Mouse (Mus musculus) liver, embryonic 15.5 days (tissue): ENCODE data around the gene Akr1a1. TPM values are rescaled to one million over a fixed set of nuclear protein-coding genes. Genes with fewer than 3 reads are reported as not detected.
A peak's percentile ranks its signal among the peaks of the same experiment; 100 is the strongest.

Experiments
- ATAC-seq: fragments of 200-750 bp; cut with Nextera tagmentation; 2 replicates; pipeline ENCODE4 v1.8.0; 2017; ENCODE audit warnings: moderate number of reproducible peaks, mild to moderate bottlenecking, moderate library complexity; ENCODE audit not compliant: insufficient read depth
- H3K27ac ChIP-seq: fragments of 300-500 bp; sonication (generic); replicated peaks from 2 replicates; pipeline ENCODE4 v1.5.1; 2015; ENCODE audit warnings: mild to moderate bottlenecking, inconsistent platforms
- H3K27me3 ChIP-seq: fragments of 300-500 bp; sonication (generic); 2 replicates; pipeline ENCODE4 v1.6.1; 2015; ENCODE audit warnings: mild to moderate bottlenecking, inconsistent platforms
- H3K36me3 ChIP-seq: fragments of 300-500 bp; sonication (generic); replicated peaks from 2 replicates; pipeline ENCODE4 v1.6.1; 2015; ENCODE audit warnings: moderate library complexity, mild to moderate bottlenecking, inconsistent platforms
- H3K4me1 ChIP-seq: fragments of 300-500 bp; sonication (generic); replicated peaks from 2 replicates; pipeline ENCODE4 v1.6.1; 2015; ENCODE audit warnings: inconsistent platforms
- H3K4me2 ChIP-seq: fragments of 300-500 bp; sonication (generic); 2 replicates; pipeline ENCODE4 v1.6.1; 2015; ENCODE audit warnings: moderate library complexity, mild to moderate bottlenecking, inconsistent platforms
- H3K4me3 ChIP-seq: fragments of 300-500 bp; sonication (generic); replicated peaks from 2 replicates; pipeline ENCODE4 v1.5.1; 2015; ENCODE audit warnings: mild to moderate bottlenecking, inconsistent platforms
- H3K9ac ChIP-seq: fragments of 300-500 bp; sonication (generic); 2 replicates; pipeline ENCODE4 v1.6.1; 2015; ENCODE audit warnings: moderate library complexity, mild to moderate bottlenecking, inconsistent platforms
- H3K9me3 ChIP-seq: fragments of 300-500 bp; sonication (generic); replicated peaks from 2 replicates; pipeline ENCODE4 v1.6.1; 2016; ENCODE audit warnings: inconsistent platforms
- WGBS: fragments of 180-500 bp; shearing (Covaris S2); methylation state at CpG from one replicate; pipeline ENCODE4 v1.1.7; 2015; ENCODE audit warnings: mixed read lengths; ENCODE audit not compliant: insufficient replicate concordance; 5-methylcytosine and 5-hydroxymethylcytosine counted together
- polyA plus RNA-seq: library from polyadenylated mRNA; unstranded; fragments of >200 nt; fragmentation: Nextera tagmentation; extraction: Ambion mirVana; gene quantifications from 2 replicates; pipeline ENCODE4 v1.2.1, GENCODE M21; 2015

The Akr1a1 gene
- polyA plus RNA-seq, 1 experiment from 2014 or later: 291 TPM

GRCm38 (mm10) chr4:116659474-116659873 is 8.0 kb upstream of the Akr1a1 start:
- H3K4me2 ChIP-seq: no peak overlapping the region
- ATAC-seq: peak; percentile 56
- no peaks in the 10 kb centered on the region for H3K36me3 ChIP-seq
- no peak overlapping the region for H3K4me3 ChIP-seq
- H3K9me3 ChIP-seq: no peaks in the 10 kb centered on the region
- H3K27ac ChIP-seq: no peak overlapping the region; the same call in 1 of the 2 replicates
- H3K4me1 ChIP-seq: peaks cover 22% of the 10 kb centered on the region
- H3K27me3 ChIP-seq: 0 out of 2 replicates have a peak, but pooled peaks cover 5% of the 10 kb centered on the region
- 51% methylated on average over 2 of the region's 2 CpGs for WGBS
- no peak overlapping the region for H3K9ac ChIP-seq

DNA sequence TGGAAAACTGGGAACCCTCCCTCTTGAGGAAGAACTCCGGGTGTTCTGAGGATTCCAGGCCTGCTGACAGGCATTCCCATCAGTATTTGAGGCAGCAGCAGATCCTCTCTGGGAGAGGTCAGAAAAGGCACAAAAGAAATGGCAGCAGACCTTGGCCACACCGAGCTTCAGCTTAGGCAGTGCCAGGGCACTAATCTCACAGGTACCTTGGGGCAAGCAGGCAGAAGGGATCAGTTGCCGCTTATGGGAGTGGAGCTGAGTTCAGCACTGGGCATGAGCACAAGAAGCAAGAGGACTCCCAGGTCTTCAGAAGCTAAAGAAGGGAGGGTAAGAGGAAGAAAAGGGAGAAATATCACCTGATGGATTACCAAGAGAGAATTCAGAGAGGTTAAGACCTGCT is 6.5 kb upstream of the Akr1a1 start:
- Histone ChIP-seq H3K36me3 (no peaks in the 10 kb centered on the region), H3K27me3 (0 out of 2 replicates have a peak, but pooled peaks cover 5% of the 10 kb centered on the region), H3K4me1 (peaks cover 22% of the 10 kb centered on the region), H3K4me3 (no peak overlapping the region), H3K4me2 (no peak overlapping the region), H3K9ac (no peak overlapping the region), H3K9me3 (no peaks in the 10 kb centered on the region), H3K27ac (no peak overlapping the region)
- 52% methylated on average over 3 of the region's 3 CpGs for WGBS
- ATAC-seq: no peak

DNA sequence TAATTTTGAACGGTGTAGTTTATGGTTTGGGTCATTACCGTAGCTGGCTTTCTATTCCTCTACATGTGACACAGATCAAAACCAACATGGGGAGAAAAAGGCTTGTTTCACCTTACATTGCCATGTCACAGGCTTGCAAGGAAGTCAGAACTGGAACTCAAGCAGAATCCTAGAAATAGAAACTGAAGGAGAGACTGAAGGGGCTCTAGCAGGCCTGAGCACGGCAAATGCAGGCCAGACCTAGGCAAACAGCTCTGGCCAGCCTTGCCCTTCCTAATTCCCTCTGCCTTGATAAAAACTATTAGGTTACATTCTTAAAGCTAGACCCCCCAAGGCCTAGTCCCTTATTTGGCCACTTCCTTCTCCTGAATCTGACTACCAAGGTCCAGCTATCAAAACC is 4.2 kb upstream of the Akr1a1 start:
- Histone ChIP-seq H3K36me3 (no peaks in the 10 kb centered on the region), H3K4me3 (no peak overlapping the region), H3K27ac (no peak overlapping the region; the same call in 1 of the 2 replicates), H3K4me1 (peaks cover 31% of the 10 kb centered on the region), H3K27me3 (0 out of 2 replicates have a peak, but pooled peaks cover 5% of the 10 kb centered on the region), H3K4me2 (no peak overlapping the region), H3K9me3 (no peaks in the 10 kb centered on the region), H3K9ac (no peak overlapping the region)
- ATAC-seq: no peak
- WGBS: 59% methylated on average over 3 of the region's 3 CpGs

GRCm38 (mm10) chr4:116655100-116655499 is 3.6 kb upstream of the Akr1a1 start:
- Histone ChIP-seq H3K27me3 (0 out of 2 replicates have a peak, but pooled peaks cover 5% of the 10 kb centered on the region), H3K4me3 (no peak overlapping the region), H3K27ac (no peak overlapping the region), H3K36me3 (no peaks in the 10 kb centered on the region), H3K9ac (no peak overlapping the region), H3K4me1 (peaks cover 36% of the 10 kb centered on the region), H3K4me2 (no peak overlapping the region), H3K9me3 (no peaks in the 10 kb centered on the region)
- 7% methylated on average over 2 of the region's 2 CpGs for WGBS
- no peak for ATAC-seq

DNA sequence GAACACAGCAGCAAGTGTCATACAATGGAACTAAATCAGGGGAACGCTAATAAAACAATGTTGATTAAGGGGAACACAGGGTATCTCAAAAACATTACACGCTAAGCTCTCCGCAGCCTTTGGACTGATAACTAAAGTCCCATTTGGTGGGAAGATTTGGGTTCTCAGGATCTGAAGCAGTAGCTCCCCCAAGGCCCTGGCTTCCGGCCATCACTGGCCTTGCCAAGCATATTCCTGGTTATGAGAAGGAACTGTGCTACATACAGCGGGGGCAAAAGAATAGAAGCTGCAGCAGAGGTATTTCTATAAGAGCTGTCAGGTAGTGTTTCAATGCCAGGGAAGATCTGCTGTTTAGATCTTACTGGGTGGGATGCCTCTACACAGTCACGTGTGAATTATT is 1.7 kb upstream of the Akr1a1 start:
- H3K4me2 ChIP-seq: no peak overlapping the region
- H3K27me3 ChIP-seq: no peaks in the 10 kb centered on the region
- no peak overlapping the region for H3K4me3 ChIP-seq
- H3K27ac ChIP-seq: no peak overlapping the region
- 0 out of 2 replicates have a peak, but pooled peaks cover 10% of the 10 kb centered on the region for H3K36me3 ChIP-seq
- H3K4me1 ChIP-seq: peaks cover 50% of the 10 kb centered on the region
- H3K9me3 ChIP-seq: no peaks in the 10 kb centered on the region
- no peak for ATAC-seq
- no peak overlapping the region for H3K9ac ChIP-seq
- WGBS: 78% methylated on average over 6 of the region's 6 CpGs

DNA sequence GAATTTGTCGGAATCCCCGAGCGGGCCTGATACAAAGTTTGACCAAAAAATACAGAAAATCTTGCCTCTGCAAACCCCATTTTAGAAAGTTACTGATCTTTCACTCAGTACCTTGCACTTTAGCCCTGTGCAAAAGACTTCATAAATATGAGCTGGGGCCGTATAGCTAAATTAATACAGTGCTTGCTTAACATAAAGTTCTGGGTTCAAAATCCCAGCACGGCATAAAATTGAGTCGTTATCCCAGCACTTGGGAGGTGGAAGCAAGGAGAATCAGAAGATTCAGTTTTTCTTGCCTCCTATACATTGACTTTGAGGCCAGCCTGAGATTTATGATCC is 286 bp upstream of the Akr1a1 start:
- Histone ChIP-seq H3K27me3 (no peaks in the 10 kb centered on the region), H3K4me1 (peaks cover 58% of the 10 kb centered on the region), H3K4me3 (peak overlapping the region; percentile 78), H3K4me2 (peak overlapping the region; percentile 80), H3K9me3 (no peaks in the 10 kb centered on the region), H3K27ac (peak overlapping the region; percentile 86), H3K36me3 (peaks cover 21% of the 10 kb centered on the region; the same call in 1 of the 2 replicates), H3K9ac (peak overlapping the region; percentile 74; the same call in 1 of the 2 replicates)
- no peak; the same call in 1 of the 2 replicates for ATAC-seq
- WGBS: 11% methylated on average over 6 of the region's 6 CpGs

GRCm38 (mm10) chr4:116650365-116650764 is 1.1 kb downstream of the Akr1a1 start:
- peaks cover 51% of the 10 kb centered on the region for H3K4me1 ChIP-seq
- H3K27ac ChIP-seq: peak overlapping the region; percentile 86
- H3K9ac ChIP-seq: peak overlapping the region; percentile 74
- no peaks in the 10 kb centered on the region for H3K27me3 ChIP-seq
- 33% methylated on average over 5 of the region's 5 CpGs for WGBS
- H3K4me2 ChIP-seq: peak overlapping the region; percentile 80
- H3K36me3 ChIP-seq: peaks cover 27% of the 10 kb centered on the region
- no peak for ATAC-seq
- no peaks in the 10 kb centered on the region for H3K9me3 ChIP-seq
- H3K4me3 ChIP-seq: peak overlapping the region; percentile 78

- H3K9ac ChIP-seq: no peak overlapping the region
- H3K36me3 ChIP-seq: peaks cover 37% of the 10 kb centered on the region
- peak overlapping the region; percentile 80 for H3K4me2 ChIP-seq
- WGBS: 89% methylated on average over 2 of the region's 2 CpGs
- peak overlapping the region; percentile 78; the same call in 1 of the 2 replicates for H3K4me3 ChIP-seq
- no peaks in the 10 kb centered on the region for H3K27me3 ChIP-seq
- H3K27ac ChIP-seq: no peak overlapping the region; the same call in 1 of the 2 replicates
- no peaks in the 10 kb centered on the region for H3K9me3 ChIP-seq
- H3K4me1 ChIP-seq: peaks cover 48% of the 10 kb centered on the region
- no peak for ATAC-seq
Observed at GRCm38 (mm10) chr4:116649411-116649810, 2.1 kb downstream of the Akr1a1 start.

- no peak overlapping the region for H3K4me3 ChIP-seq
- H3K36me3 ChIP-seq: peaks cover 64% of the 10 kb centered on the region
- no peaks in the 10 kb centered on the region for H3K27me3 ChIP-seq
- ATAC-seq: no peak
- H3K9ac ChIP-seq: no peak overlapping the region
- no peak overlapping the region for H3K4me2 ChIP-seq
- peaks cover 39% of the 10 kb centered on the region for H3K4me1 ChIP-seq
- H3K9me3 ChIP-seq: no peaks in the 10 kb centered on the region
- H3K27ac ChIP-seq: no peak overlapping the region
- WGBS: 76% methylated on average over 7 of the region's 7 CpGs
Observed at GRCm38 (mm10) chr4:116645624-116646023, 5.9 kb downstream of the Akr1a1 start.

GRCm38 (mm10) chr4:116644326-116644725 is 7.2 kb downstream of the Akr1a1 start:
- ATAC-seq: no peak
- 47% methylated on average over 6 of the region's 6 CpGs for WGBS

GRCm38 (mm10) chr4:116642071-116642470 is 9.4 kb downstream of the Akr1a1 start:
- peaks cover 76% of the 10 kb centered on the region for H3K36me3 ChIP-seq
- no peak overlapping the region for H3K4me2 ChIP-seq
- H3K9me3 ChIP-seq: no peaks in the 10 kb centered on the region
- H3K27ac ChIP-seq: no peak overlapping the region
- WGBS: 83% methylated on average over 1 of the region's 1 CpGs
- H3K9ac ChIP-seq: no peak overlapping the region
- 0 out of 2 replicates have a peak, but pooled peaks cover 8% of the 10 kb centered on the region for H3K4me1 ChIP-seq
- no peaks in the 10 kb centered on the region for H3K27me3 ChIP-seq
- no peak overlapping the region for H3K4me3 ChIP-seq
- ATAC-seq: no peak

More at GRCm38 (mm10) chr4:116644326-116644725, 7.2 kb downstream of the Akr1a1 start:
- H3K27me3 ChIP-seq: no peaks in the 10 kb centered on the region
- H3K4me2 ChIP-seq: no peak overlapping the region
- peaks cover 75% of the 10 kb centered on the region for H3K36me3 ChIP-seq
- peaks cover 26% of the 10 kb centered on the region for H3K4me1 ChIP-seq
- H3K4me3 ChIP-seq: no peak overlapping the region
- H3K27ac ChIP-seq: no peak overlapping the region
- H3K9me3 ChIP-seq: no peaks in the 10 kb centered on the region
- H3K9ac ChIP-seq: no peak overlapping the region

DNA sequence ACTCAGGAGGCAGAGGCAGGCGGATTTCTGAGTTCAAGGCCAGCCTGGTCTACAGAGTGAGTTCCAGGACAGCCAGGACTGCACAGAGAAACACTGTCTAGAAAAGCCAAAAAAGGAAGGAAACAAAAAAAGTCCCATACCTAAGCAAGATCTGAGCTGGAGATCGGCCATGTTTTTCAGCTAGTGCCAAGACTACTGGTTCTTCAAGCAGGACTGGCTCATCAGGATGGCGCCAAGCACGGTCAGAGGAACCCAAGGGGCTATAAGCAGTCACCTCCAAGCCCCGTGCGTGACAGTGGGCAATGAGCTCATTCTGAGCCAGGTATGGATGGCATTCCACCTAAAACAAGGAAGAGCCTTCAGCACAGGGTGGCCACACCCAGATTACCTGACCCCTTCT is 12.7 kb downstream of the Akr1a1 start:
- 87% methylated on average over 6 of the region's 6 CpGs for WGBS
- Histone ChIP-seq H3K9ac (no peak overlapping the region), H3K4me3 (no peak overlapping the region), H3K27ac (no peak overlapping the region), H3K4me2 (no peak overlapping the region), H3K9me3 (no peaks in the 10 kb centered on the region), H3K36me3 (peaks cover 76% of the 10 kb centered on the region), H3K4me1 (no peaks in the 10 kb centered on the region), H3K27me3 (no peaks in the 10 kb centered on the region)
- ATAC-seq: no peak
